Mouse (Mus musculus) embryonic fibroblast, embryonic 13.5 days (primary cell): ENCODE measurements at regions not wholly inside any gene's neighbourhood (a gene's known extent, or its start where the extent isn't known, plus 50 kb on each side); places are given as distances from the start of the nearest gene placed in this dataset.

Source experiments
- CTCF ChIP-seq: IDR thresholded peaks from 2 replicates; pipeline ENCODE4 v1.5.1; 2011; ENCODE audit warnings: mild to moderate bottlenecking, control low read depth, low read length, moderate library complexity, borderline replicate concordance; ENCODE audit not compliant: insufficient read depth
- POLR2A ChIP-seq: IDR thresholded peaks from 2 replicates; pipeline ENCODE4 v1.6.1; 2011; ENCODE audit warnings: low read depth, mild to moderate bottlenecking, control low read depth, low read length, moderate library complexity

DNA sequence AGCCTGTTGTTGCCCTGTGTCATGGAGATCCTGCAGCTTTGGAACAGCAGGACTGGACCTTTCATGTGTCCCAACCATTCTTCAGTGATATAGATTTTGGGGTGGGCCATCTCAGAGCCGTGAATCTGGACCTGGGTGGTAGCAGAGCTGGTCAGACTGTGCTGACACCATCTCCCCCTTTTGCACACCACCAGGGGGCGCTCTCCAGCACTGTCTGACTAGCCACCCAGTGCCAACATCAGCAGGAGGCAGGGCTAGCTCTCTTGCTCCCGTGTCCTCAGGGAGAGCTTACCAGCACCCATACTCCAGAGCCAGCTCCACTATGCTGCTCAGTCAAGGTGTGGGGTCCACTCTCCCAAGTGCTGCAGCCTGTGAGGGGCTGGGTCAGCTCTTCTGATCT is 199.8 kb upstream of the Ctbp2 start:
- no peak for TF ChIP-seq CTCF
- no peak for TF ChIP-seq POLR2A
